Mouse (Mus musculus): ENCODE measurements around the gene Mmel1.

DNA sequence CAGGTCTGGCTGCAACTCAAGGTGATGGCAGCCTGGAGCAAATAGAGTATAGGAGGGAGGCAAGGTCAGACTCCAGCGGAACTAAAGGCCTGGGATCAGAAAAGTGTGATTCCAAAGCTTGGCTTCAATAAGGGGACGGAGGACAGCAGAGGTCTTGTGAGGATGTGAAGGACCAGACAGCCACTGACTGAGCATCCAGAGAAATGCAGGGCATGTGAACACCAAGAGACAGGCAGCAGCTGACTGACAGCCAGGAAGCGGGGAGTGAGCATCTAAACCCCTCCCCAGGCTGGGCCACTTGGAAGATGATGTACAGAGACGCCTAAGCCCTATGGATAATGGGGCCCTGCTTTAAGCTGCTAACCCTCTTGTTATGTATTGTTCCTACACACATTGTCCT is 1.3 kb downstream of the Mmel1 start:
- TF ChIP-seq CTCF (IDR thresholded peaks at IDR 0.05) (no peak), EP300 (IDR thresholded peaks at IDR 0.05; ENCODE audit: insufficient read depth, low read depth, low read length) (no peak)

Data from heart, adult 2 months (tissue).